Mouse (Mus musculus): ENCODE data around the gene Emp3. TPM values are rescaled to one million over a fixed set of nuclear protein-coding genes. Genes with fewer than 3 reads are reported as not detected.
"Not testable (repeated sequence)": the region's sequence is repeated elsewhere in the genome, so short reads cannot be mapped to it uniquely, and the experiment has no call there.

Gene Emp3
- total RNA-seq (2015) (661 and 761 TPM in 2 replicates), total RNA-seq (2017) (564 and 565 TPM in 2 replicates)

- peak; percentile 17 for ATAC-seq (ENCODE audit: poor library complexity, severe bottlenecking)
These were observed at the start of gene Emp3 for GRCm38 (mm10) chr7:45921242-45921621. Gene Emp3 (minus strand): TSS chr7:45921404.

DNA sequence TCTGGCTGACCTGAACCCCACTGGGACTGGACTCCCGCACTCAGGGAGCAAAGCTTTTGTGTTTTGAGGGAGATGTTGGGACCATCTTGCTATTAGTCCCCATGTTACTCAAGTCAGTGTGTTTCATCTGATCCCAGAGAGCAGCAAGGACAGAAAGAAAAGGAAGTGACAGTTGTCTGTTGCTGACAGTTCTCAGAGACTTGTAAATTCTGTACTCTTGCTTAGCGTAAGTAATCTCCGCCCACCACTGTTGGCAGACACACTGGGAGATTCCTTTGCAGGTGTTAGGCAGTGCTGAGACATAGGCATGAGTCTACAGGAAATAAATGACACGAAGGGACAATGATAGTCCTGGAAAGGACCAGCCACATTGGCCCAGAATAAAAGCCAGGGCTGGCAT, 35.4 kb upstream of the Emp3 start:
- ATAC-seq (ENCODE audit: poor library complexity, severe bottlenecking), result no peak

- ATAC-seq (ENCODE audit: poor library complexity, severe bottlenecking), result no peak
These were observed 27.9 kb upstream of the Emp3 start for GRCm38 (mm10) chr7:45949061-45949460.

- not testable (repeated sequence) for ATAC-seq (ENCODE audit: poor library complexity, severe bottlenecking)
These were observed 22.1 kb upstream of the Emp3 start for GRCm38 (mm10) chr7:45943280-45943679.

GRCm38 (mm10) chr7:45941986-45942385, 20.8 kb upstream of the Emp3 start:
- ATAC-seq (ENCODE audit: poor library complexity, severe bottlenecking), result no peak

DNA sequence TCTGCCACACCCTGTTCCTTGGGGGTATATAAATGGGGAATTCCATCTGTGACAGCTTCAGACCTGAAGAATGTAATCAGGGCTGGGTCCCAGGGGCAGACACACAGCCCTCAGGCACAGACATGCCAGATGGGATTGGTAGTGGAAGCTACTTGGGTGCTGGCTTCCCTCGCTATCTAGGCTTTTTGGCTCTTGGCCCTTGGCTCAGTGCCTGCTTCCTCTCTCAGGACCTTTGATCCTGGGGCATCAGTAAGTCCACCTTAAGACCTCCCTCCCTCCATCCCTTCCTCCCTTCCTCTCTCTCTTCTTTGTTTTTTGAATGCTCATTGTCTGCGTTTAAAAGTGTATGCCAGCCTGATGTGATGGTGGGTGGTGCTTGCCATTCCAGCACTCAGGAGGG, 18.6 kb upstream of the Emp3 start:
- ATAC-seq (ENCODE audit: poor library complexity, severe bottlenecking), result no peak

GRCm38 (mm10) chr7:45935114-45935513, 13.9 kb upstream of the Emp3 start:
- peak; percentile 94 for ATAC-seq (ENCODE audit: poor library complexity, severe bottlenecking)

- not testable (repeated sequence) for ATAC-seq (ENCODE audit: poor library complexity, severe bottlenecking)
These were observed 12.6 kb upstream of the Emp3 start for GRCm38 (mm10) chr7:45933766-45934165.

DNA sequence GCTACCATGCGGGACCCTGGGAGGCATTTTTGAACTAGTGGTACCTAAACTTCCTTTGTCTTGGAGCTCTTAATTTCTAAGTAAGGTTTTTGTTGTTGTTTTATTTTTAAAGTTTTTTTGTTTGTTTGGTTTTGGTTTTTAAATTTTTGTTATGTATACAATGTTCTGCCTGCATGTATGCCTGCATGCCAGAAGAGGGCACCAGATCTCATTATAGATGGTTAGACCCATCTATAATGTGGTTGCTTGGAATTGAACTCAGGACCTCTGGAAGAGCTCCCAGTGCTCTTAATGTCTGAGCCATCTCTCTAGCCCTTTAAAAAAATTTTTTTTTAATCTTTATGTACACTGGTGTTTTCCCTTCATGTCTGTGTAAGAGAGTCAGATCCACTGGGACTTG, 8.5 kb upstream of the Emp3 start:
- no peak for ATAC-seq (ENCODE audit: poor library complexity, severe bottlenecking)

DNA sequence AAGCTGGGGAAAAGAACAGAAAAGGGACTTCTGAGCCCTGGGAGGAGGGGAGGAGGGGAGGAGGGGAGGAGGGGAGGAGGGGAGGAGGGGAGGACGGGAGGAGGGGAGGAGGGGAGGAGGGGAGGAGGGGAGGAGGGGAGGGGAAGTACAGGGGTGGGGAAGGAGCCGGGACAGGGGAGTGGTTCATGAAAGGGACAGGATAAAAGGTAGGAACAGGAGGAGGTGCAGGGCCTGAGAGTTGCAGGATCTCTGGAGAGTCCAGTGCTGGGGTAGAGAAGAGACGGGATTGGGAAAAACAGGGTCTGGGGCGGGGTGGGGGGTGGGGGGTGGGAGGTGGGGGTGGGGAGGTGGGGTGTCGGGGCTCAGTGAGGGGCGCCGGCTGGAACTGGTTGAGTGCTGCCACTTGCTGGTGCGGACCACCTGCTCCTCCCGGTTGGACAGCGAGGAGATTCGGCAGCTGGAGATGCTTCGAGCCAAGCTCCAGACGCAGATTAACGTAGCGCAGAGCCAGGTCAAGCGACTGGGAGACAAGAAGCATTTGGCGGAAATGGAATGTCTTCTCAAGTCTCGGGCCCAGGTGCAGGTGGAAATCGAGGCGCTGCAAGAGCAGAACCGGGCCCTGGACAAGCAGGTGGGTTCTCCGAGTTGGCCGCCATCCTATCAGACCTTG, 7.6 kb upstream of the Emp3 start:
- ATAC-seq (ENCODE audit: poor library complexity, severe bottlenecking), result no peak

DNA sequence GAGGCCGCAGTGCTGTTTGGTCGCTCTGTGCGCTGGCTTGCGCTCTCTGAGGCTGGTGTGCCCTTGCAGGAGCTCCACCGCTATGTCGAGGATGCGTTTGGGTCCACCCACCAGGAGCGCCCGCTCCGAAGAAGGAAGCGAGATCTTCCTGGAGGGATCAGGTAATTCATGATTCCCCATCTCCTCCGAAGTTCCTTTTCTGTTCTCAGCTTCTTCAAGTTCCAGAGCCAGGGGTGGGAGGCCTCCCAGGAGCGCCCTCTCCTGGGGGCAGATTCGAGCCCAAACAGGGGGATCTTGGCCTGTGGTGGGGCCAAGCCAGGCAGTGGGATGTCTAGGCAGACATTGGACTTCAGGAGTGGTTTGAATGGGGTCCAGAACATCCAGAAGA, 3.2 kb upstream of the Emp3 start:
- no peak for ATAC-seq (ENCODE audit: poor library complexity, severe bottlenecking)

DNA sequence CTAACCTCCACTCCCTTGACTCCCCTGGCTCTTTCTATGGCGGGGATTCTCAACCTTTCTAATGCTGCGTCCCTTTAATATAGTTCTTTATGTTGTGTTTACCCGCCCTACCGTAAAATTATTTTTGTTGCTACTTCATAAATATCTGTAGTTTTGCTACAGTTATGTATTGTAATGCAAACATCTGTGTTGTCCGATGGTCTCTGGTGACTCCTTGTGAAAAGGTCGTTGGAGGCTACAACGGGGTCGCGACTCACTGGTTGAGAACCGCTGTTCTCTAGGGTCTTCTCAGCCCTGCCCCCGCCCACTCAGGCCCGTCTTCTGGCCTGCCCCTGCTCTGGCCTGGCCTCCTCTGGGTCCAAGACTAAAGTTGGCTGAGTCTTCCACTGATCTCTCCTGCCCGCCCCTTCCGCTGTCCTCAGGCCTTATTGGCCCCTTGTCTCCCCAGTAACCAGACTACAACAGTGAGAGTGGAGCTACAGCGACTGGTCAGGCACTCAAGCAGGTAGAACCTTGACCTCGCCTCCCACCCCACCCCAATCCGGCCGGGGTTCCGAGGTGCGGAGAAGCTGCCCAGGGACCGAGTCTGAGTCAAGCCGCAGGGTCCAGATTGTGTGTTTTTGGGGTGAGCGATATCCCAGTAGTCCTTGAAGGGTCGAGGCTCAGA, 2.7 kb upstream of the Emp3 start, which contains the start of gene Ccdc114:
TSS of gene Ccdc114 (plus strand) at position 311 of the 667 bp plus-strand sequence.
- peak; percentile 28 for ATAC-seq (ENCODE audit: poor library complexity, severe bottlenecking)

GRCm38 (mm10) chr7:45922928-45923761, 1.9 kb upstream of the Emp3 start:
- ATAC-seq (ENCODE audit: poor library complexity, severe bottlenecking), result peak; percentile 72

DNA sequence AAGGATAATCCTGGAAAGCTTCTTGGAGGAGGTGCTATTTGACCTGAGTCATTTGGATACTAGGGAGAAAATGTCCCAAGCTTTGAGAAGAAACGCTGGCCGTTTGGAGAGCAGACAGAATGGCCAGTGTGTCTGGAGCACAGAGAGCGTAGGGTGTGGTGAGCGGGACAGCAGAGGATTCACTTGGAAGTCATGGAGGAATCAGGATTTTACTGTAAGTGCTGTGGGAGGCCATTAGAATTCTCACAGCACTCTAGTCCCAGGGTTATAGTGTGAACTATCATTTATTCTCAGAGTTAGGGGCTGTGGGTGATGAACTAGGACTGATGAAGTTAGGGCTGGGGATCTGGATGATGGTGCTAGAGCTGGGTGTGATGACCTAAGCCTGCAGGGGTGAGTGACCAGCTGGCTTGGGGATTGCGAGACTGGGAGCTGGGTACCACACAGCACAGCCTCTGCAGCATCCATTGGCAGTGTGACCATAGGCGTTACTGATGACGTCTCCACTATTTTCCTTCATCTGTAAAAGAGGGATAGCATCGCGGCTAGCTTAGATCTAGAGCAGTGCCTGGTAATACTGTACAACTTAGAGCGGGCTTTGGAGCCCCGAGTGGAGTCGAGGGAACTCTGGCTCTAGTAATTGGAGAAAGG, 871 bp upstream of the Emp3 start:
- no peak for ATAC-seq (ENCODE audit: poor library complexity, severe bottlenecking)

GRCm38 (mm10) chr7:45920583-45921241, 492 bp downstream of the Emp3 start:
- no peak for ATAC-seq (ENCODE audit: poor library complexity, severe bottlenecking)

GRCm38 (mm10) chr7:45919761-45920160, 1.4 kb downstream of the Emp3 start:
- ATAC-seq (ENCODE audit: poor library complexity, severe bottlenecking), result no peak

DNA sequence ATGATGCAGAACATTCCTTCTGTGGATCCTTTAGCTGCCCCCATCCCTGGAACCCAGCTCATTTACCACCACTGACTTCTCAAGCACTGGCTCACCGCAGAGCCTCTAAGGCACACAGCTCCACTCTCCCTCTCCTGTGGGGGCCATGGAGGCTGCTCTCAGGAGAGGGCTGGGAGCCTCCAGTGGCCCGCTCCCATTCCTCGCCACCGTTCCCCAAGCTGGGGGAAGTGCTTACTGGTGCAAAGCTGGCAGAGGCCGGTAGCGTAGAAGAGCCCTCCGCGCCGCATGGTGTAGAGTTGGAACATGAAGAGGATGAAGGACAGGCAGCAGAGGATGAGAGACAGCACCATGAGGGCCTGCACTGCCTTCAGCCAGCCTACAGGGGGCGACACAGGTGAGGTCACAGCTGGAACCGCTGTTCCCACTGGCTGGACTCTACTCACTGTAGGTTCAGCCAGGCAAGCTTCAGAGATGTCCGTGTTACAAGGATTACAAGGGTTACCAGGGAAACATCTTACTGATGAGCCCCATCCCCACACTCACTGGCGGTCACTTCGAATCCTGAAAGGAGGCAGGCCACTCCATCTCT, 2.0 kb downstream of the Emp3 start:
- ATAC-seq (ENCODE audit: poor library complexity, severe bottlenecking), result no peak

GRCm38 (mm10) chr7:45917926-45918325, 3.3 kb downstream of the Emp3 start:
- no peak for ATAC-seq (ENCODE audit: poor library complexity, severe bottlenecking)

DNA sequence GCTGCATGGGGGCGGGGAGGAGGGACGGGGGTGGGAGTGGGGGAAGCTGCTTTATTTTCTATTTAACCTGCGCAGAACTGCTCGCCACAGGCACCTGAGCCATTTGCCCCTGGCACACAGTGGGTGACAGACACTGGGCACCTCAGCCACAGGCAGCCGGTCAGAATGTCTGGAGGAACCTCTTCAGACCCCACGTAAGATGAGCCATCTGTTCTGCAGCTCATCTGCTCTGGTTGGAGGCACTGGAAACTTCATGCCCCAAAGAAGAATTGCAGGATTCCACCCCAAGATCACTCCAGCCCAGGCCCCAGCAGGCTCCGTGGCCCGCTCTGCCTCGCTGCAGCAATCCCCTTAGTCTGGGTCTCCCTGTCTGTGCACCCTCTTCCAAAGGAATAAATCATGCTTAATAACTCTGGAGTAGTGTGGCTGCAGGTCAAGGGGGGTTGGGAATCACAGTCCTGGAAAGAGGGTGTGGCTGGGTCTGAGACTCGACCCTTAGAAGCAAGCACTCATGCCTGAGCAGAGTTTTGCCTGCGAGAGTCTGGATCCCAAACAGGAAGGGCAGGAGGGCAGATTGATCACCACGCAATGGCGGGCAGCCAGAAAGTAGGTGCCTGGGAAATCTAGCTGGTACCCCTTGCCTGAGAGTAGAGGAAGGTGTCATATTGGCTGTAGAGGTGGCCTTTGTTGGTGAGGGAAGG, 4.0 kb downstream of the Emp3 start:
- ATAC-seq (ENCODE audit: poor library complexity, severe bottlenecking), result no peak

Data from megakaryocyte, adult 5-6 weeks (primary cell).